Mouse (Mus musculus): Measurements from ENCODE around the gene Tmem190. TPM values are rescaled to one million over a fixed set of nuclear protein-coding genes. Genes with fewer than 3 reads are reported as not detected.

Tmem190 gene
- polyA plus RNA-seq, 1 experiment, result not detected

GRCm38 (mm10) chr7:4825365-4825764, 42.6 kb downstream of the Tmem190 start:
- TF ChIP-seq CTCF (IDR thresholded peaks at IDR 0.05; ENCODE audit: borderline replicate concordance, insufficient read depth, low read length) (no peak), POLR2A (IDR thresholded peaks at IDR 0.05; ENCODE audit: low read depth, low read length) (no peak)
- Histone ChIP-seq H3K4me1 (ENCODE audit: control insufficient read depth, insufficient read depth, low read length) (no peaks in the 10 kb centered on the region), H3K4me3 (ENCODE audit: insufficient read depth, low read length) (no peak overlapping the region), H3K27ac (ENCODE audit: insufficient read depth, low read length) (no peak overlapping the region)

- no peak overlapping the region for H3K27ac ChIP-seq (ENCODE audit: insufficient read depth, low read length)
- H3K4me1 ChIP-seq (ENCODE audit: control insufficient read depth, insufficient read depth, low read length), result no peaks in the 10 kb centered on the region
- TF ChIP-seq POLR2A (IDR thresholded peaks at IDR 0.05; ENCODE audit: low read depth, low read length) (no peak), CTCF (IDR thresholded peaks at IDR 0.05; ENCODE audit: borderline replicate concordance, insufficient read depth, low read length) (no peak)
- no peak overlapping the region for H3K4me3 ChIP-seq (ENCODE audit: insufficient read depth, low read length)
Measured at GRCm38 (mm10) chr7:4830476-4830875, 47.7 kb downstream of the Tmem190 start.

Other genes starting within 250 kb of the Tmem190 start
- gene Syt5, start 235.4 kb upstream of the Tmem190 start, polyA plus RNA-seq (2011; ENCODE audit: insufficient read length, low read depth, missing spikeins), result 1.7 and 2.3 TPM in 2 replicates
- gene Ptprh, start 178.9 kb upstream of the Tmem190 start, polyA plus RNA-seq (2011; ENCODE audit: insufficient read length, low read depth, missing spikeins), result not detected in 2 replicates
- 2.7 and 4.7 TPM in 2 replicates for gene Tmem86b, start 151.5 kb upstream of the Tmem190 start, polyA plus RNA-seq (2011; ENCODE audit: insufficient read length, low read depth, missing spikeins)
- 47.6 and 60.3 TPM in 2 replicates for gene Ppp6r1, start 123.9 kb upstream of the Tmem190 start, polyA plus RNA-seq (2011; ENCODE audit: insufficient read length, low read depth, missing spikeins)
- 31.3 and 32.1 TPM in 2 replicates for gene Hspbp1, start 97.9 kb upstream of the Tmem190 start, polyA plus RNA-seq (2011; ENCODE audit: insufficient read length, low read depth, missing spikeins)
- 11.3 and 15.1 TPM in 2 replicates for gene Brsk1, start 92.3 kb upstream of the Tmem190 start, polyA plus RNA-seq (2011; ENCODE audit: insufficient read length, low read depth, missing spikeins)
- not detected in 2 replicates for gene Tmem150b, start 57.7 kb upstream of the Tmem190 start, polyA plus RNA-seq (2011; ENCODE audit: insufficient read length, low read depth, missing spikeins)
- gene Kmt5c, start 42.8 kb upstream of the Tmem190 start, polyA plus RNA-seq (2011; ENCODE audit: insufficient read length, low read depth, missing spikeins), result 15.9 and 18.3 TPM in 2 replicates
- 62.2 and 87.1 TPM in 2 replicates for gene Cox6b2, start 29.8 kb upstream of the Tmem190 start, polyA plus RNA-seq (2011; ENCODE audit: insufficient read length, low read depth, missing spikeins)
- gene Fam71e2, start 11.6 kb upstream of the Tmem190 start, polyA plus RNA-seq (2011; ENCODE audit: insufficient read length, low read depth, missing spikeins), result not detected in 2 replicates
- gene Il11, start 78 bp upstream of the Tmem190 start, polyA plus RNA-seq (2011; ENCODE audit: insufficient read length, low read depth, missing spikeins), result 3.3 and 7.8 TPM in 2 replicates
- gene Tmem238, start 6.7 kb downstream of the Tmem190 start, polyA plus RNA-seq (2011; ENCODE audit: insufficient read length, low read depth, missing spikeins), result 4.3 and 5.3 TPM in 2 replicates
- 404 and 438 TPM in 2 replicates for gene Rpl28, start 9.9 kb downstream of the Tmem190 start, polyA plus RNA-seq (2011; ENCODE audit: insufficient read length, low read depth, missing spikeins)
- 172 and 191 TPM in 2 replicates for gene Ube2s, start 29.7 kb downstream of the Tmem190 start, polyA plus RNA-seq (2011; ENCODE audit: insufficient read length, low read depth, missing spikeins)
- not detected in 2 replicates for gene Shisa7, start 61.8 kb downstream of the Tmem190 start, polyA plus RNA-seq (2011; ENCODE audit: insufficient read length, low read depth, missing spikeins)
- gene Isoc2b, start 87.3 kb downstream of the Tmem190 start, polyA plus RNA-seq (2011; ENCODE audit: insufficient read length, low read depth, missing spikeins), result 10.8 and 13.3 TPM in 2 replicates
- 9.3 and 11.2 TPM in 2 replicates for gene Isoc2a, start 94.2 kb downstream of the Tmem190 start, polyA plus RNA-seq (2011; ENCODE audit: insufficient read length, low read depth, missing spikeins)
- not detected in 2 replicates for gene Gm36210, start 123.6 kb downstream of the Tmem190 start, polyA plus RNA-seq (2011; ENCODE audit: insufficient read length, low read depth, missing spikeins)
- 5.2 and 6.3 TPM in 2 replicates for gene Zfp628, start 132.3 kb downstream of the Tmem190 start, polyA plus RNA-seq (2011; ENCODE audit: insufficient read length, low read depth, missing spikeins)
- 4.7 and 5.5 TPM in 2 replicates for gene Nat14, start 139.1 kb downstream of the Tmem190 start, polyA plus RNA-seq (2011; ENCODE audit: insufficient read length, low read depth, missing spikeins)
- 24.1 and 29.8 TPM in 2 replicates for gene Ssc5d, start 142.8 kb downstream of the Tmem190 start, polyA plus RNA-seq (2011; ENCODE audit: insufficient read length, low read depth, missing spikeins)
- gene Sbk2, start 181.5 kb downstream of the Tmem190 start, polyA plus RNA-seq (2011; ENCODE audit: insufficient read length, low read depth, missing spikeins), result not detected in 2 replicates
- gene Sbk3, start 188.2 kb downstream of the Tmem190 start, polyA plus RNA-seq (2011; ENCODE audit: insufficient read length, low read depth, missing spikeins), result not detected in 2 replicates
- gene Zfp579, start 213.2 kb downstream of the Tmem190 start, polyA plus RNA-seq (2011; ENCODE audit: insufficient read length, low read depth, missing spikeins), result 11.0 and 15.6 TPM in 2 replicates
- gene Zfp524, start 231.5 kb downstream of the Tmem190 start, polyA plus RNA-seq (2011; ENCODE audit: insufficient read length, low read depth, missing spikeins), result 8.7 and 10.5 TPM in 2 replicates
- gene Fiz1, start 231.8 kb downstream of the Tmem190 start, polyA plus RNA-seq (2011; ENCODE audit: insufficient read length, low read depth, missing spikeins), result 23.6 and 27.5 TPM in 2 replicates
- gene Gm44973, start 232.6 kb downstream of the Tmem190 start, polyA plus RNA-seq (2011; ENCODE audit: insufficient read length, low read depth, missing spikeins), result not detected in 2 replicates
- 23.4 and 29.4 TPM in 2 replicates for gene Zfp865, start 237.4 kb downstream of the Tmem190 start, polyA plus RNA-seq (2011; ENCODE audit: insufficient read length, low read depth, missing spikeins)
- 1.7 and 3.8 TPM in 2 replicates for gene Ccdc106, start 237.6 kb downstream of the Tmem190 start, polyA plus RNA-seq (2011; ENCODE audit: insufficient read length, low read depth, missing spikeins)